Mouse (Mus musculus): ENCODE data around the gene Sh3rf3. TPM values are rescaled to one million over a fixed set of nuclear protein-coding genes. Genes with fewer than 3 reads are reported as not detected.

Gene Sh3rf3
- total RNA-seq, 1 experiment from 2014 or later: not detected

- no peak for ATAC-seq (replicated peaks; ENCODE audit: insufficient number of reproducible peaks, low FRiP score, low TSS enrichment, poor library complexity, severe bottlenecking)
These were observed 304.4 kb downstream of the Sh3rf3 start for GRCm38 (mm10) chr10:59117555-59117954.

GRCm38 (mm10) chr10:59119001-59119400, 305.8 kb downstream of the Sh3rf3 start:
- no peak for ATAC-seq (replicated peaks; ENCODE audit: insufficient number of reproducible peaks, low FRiP score, low TSS enrichment, poor library complexity, severe bottlenecking)

GRCm38 (mm10) chr10:59119811-59120210, 306.7 kb downstream of the Sh3rf3 start:
- ATAC-seq (replicated peaks; ENCODE audit: insufficient number of reproducible peaks, low FRiP score, low TSS enrichment, poor library complexity, severe bottlenecking): no peak

- ATAC-seq (replicated peaks; ENCODE audit: insufficient number of reproducible peaks, low FRiP score, low TSS enrichment, poor library complexity, severe bottlenecking): no peak
These were observed 312.3 kb downstream of the Sh3rf3 start for GRCm38 (mm10) chr10:59125497-59125896.

- ATAC-seq (replicated peaks; ENCODE audit: insufficient number of reproducible peaks, low FRiP score, low TSS enrichment, poor library complexity, severe bottlenecking): no peak
These were observed 314.5 kb downstream of the Sh3rf3 start for GRCm38 (mm10) chr10:59127637-59128036.

GRCm38 (mm10) chr10:59131926-59132628, 318.9 kb downstream of the Sh3rf3 start:
- no peak for ATAC-seq (replicated peaks; ENCODE audit: insufficient number of reproducible peaks, low FRiP score, low TSS enrichment, poor library complexity, severe bottlenecking)

- no peak for ATAC-seq (replicated peaks; ENCODE audit: insufficient number of reproducible peaks, low FRiP score, low TSS enrichment, poor library complexity, severe bottlenecking)
These were observed 320.4 kb downstream of the Sh3rf3 start for GRCm38 (mm10) chr10:59133478-59134009.

GRCm38 (mm10) chr10:59149956-59150383, 336.8 kb downstream of the Sh3rf3 start:
- no peak for ATAC-seq (replicated peaks; ENCODE audit: insufficient number of reproducible peaks, low FRiP score, low TSS enrichment, poor library complexity, severe bottlenecking)

GRCm38 (mm10) chr10:59150938-59151657, 337.9 kb downstream of the Sh3rf3 start:
- ATAC-seq (replicated peaks; ENCODE audit: insufficient number of reproducible peaks, low FRiP score, low TSS enrichment, poor library complexity, severe bottlenecking): no peak

- no peak for ATAC-seq (replicated peaks; ENCODE audit: insufficient number of reproducible peaks, low FRiP score, low TSS enrichment, poor library complexity, severe bottlenecking)
These were observed 339.5 kb downstream of the Sh3rf3 start for GRCm38 (mm10) chr10:59152544-59153081.

- ATAC-seq (replicated peaks; ENCODE audit: insufficient number of reproducible peaks, low FRiP score, low TSS enrichment, poor library complexity, severe bottlenecking): no peak
These were observed 345.5 kb downstream of the Sh3rf3 start for GRCm38 (mm10) chr10:59158627-59159026.

GRCm38 (mm10) chr10:59162185-59162897, 349.2 kb downstream of the Sh3rf3 start:
- no peak for ATAC-seq (replicated peaks; ENCODE audit: insufficient number of reproducible peaks, low FRiP score, low TSS enrichment, poor library complexity, severe bottlenecking)

GRCm38 (mm10) chr10:59166104-59166944, 353.2 kb downstream of the Sh3rf3 start:
- 0 out of 2 replicates have a peak, but pooled peaks have one; percentile 56 for ATAC-seq (replicated peaks; ENCODE audit: insufficient number of reproducible peaks, low FRiP score, low TSS enrichment, poor library complexity, severe bottlenecking)

- no peak for ATAC-seq (replicated peaks; ENCODE audit: insufficient number of reproducible peaks, low FRiP score, low TSS enrichment, poor library complexity, severe bottlenecking)
These were observed 357.9 kb downstream of the Sh3rf3 start for GRCm38 (mm10) chr10:59171042-59171441.

GRCm38 (mm10) chr10:59172539-59172938, 359.4 kb downstream of the Sh3rf3 start:
- ATAC-seq (replicated peaks; ENCODE audit: insufficient number of reproducible peaks, low FRiP score, low TSS enrichment, poor library complexity, severe bottlenecking): no peak

- no peak for ATAC-seq (replicated peaks; ENCODE audit: insufficient number of reproducible peaks, low FRiP score, low TSS enrichment, poor library complexity, severe bottlenecking)
These were observed 366.5 kb downstream of the Sh3rf3 start for GRCm38 (mm10) chr10:59179620-59180019.

GRCm38 (mm10) chr10:59182306-59182705, 369.1 kb downstream of the Sh3rf3 start:
- ATAC-seq (replicated peaks; ENCODE audit: insufficient number of reproducible peaks, low FRiP score, low TSS enrichment, poor library complexity, severe bottlenecking): no peak

Data from monocyte, adult 5-6 weeks (primary cell).